8 mouse cellular contexts compared by ENCODE assay signal in genomic region chr9:81634163-81634562, GRCm38 (mm10). TPM values are rescaled to one million over a fixed set of nuclear protein-coding genes. Genes with fewer than 3 reads are reported as not detected.
DNase-seq lines count a peak whose midpoint lies in the region; ATAC-seq lines count a peak whose summit lies in the region.

No protein-coding gene starts in this region.

- H3K9me3 ChIP-seq in forebrain, embryonic 15.5 days, result no peaks in the 10 kb centered on the region
- H3K9me3 ChIP-seq in midbrain, embryonic 13.5 days, result no peaks in the 10 kb centered on the region

- peaks cover 30% of the 10 kb centered on the region for H3K4me1 ChIP-seq in forebrain, embryonic 15.5 days
- peaks cover 28% of the 10 kb centered on the region for H3K4me1 ChIP-seq in midbrain, embryonic 13.5 days (replicated peaks)

- no peaks in the 10 kb centered on the region for H3K36me3 ChIP-seq in forebrain, embryonic 15.5 days
- H3K36me3 ChIP-seq in midbrain, embryonic 13.5 days, result no peaks in the 10 kb centered on the region

- H3K4me3 ChIP-seq in forebrain, embryonic 15.5 days, result peak overlapping the region; percentile 52
- H3K4me3 ChIP-seq in midbrain, embryonic 13.5 days (replicated peaks), result peak overlapping the region; percentile 71

- no peak overlapping the region for H3K27ac ChIP-seq in forebrain, embryonic 15.5 days (replicated peaks)
- H3K27ac ChIP-seq in midbrain, embryonic 13.5 days, result no peak overlapping the region

- H3K27me3 ChIP-seq in forebrain, embryonic 15.5 days, result peaks cover 43% of the 10 kb centered on the region
- H3K27me3 ChIP-seq in midbrain, embryonic 13.5 days, result peaks cover 51% of the 10 kb centered on the region

- peak; percentile 57 for DNase-seq in heart, adult 11 months
- DNase-seq in heart, adult 18-20 months, result no peak
- DNase-seq in ES-CJ7 (ENCODE audit: low read depth, low spot score), result peak; percentile 19
- no peak for DNase-seq in adrenal gland, postnatal 36 days
- no peak for DNase-seq in spleen, postnatal 14 days (ENCODE audit: low spot score in 2 of 2)
- no peak for DNase-seq in B cell, adult 2 months

- peak overlapping the region; percentile 90 for H3K4me2 ChIP-seq in forebrain, embryonic 15.5 days (replicated peaks)
- H3K4me2 ChIP-seq in midbrain, embryonic 13.5 days (replicated peaks), result peak overlapping the region; percentile 98

- 1% methylated on average over 10 of the region's 10 CpGs for WGBS in forebrain, embryonic 15.5 days
- 1% methylated on average over 10 of the region's 10 CpGs for WGBS in midbrain, embryonic 13.5 days

- H3K9ac ChIP-seq in forebrain, embryonic 15.5 days (replicated peaks), result peak overlapping the region; percentile 22; the same call in 1 of the 2 replicates
- peak overlapping the region; percentile 69; the same call in 1 of the 2 replicates for H3K9ac ChIP-seq in midbrain, embryonic 13.5 days (replicated peaks)

- ATAC-seq in forebrain, embryonic 15.5 days (replicated peaks), result no peak
- ATAC-seq in midbrain, embryonic 13.5 days, result no peak

RNA-seq across cellular contexts. Expression of gene Htr1b, which starts 0.5 kb away (rescaled TPM):
- total RNA-seq in heart, adult 18-20 months (2021), result under 1 TPM; 0.25 to 0.64 TPM
- 1.5 and 1.6 TPM in 2 replicates for polyA plus RNA-seq in forebrain, embryonic 15.5 days (2015; fragmentation: Nextera tagmentation; extraction: Ambion mirVana)
- 1.2 and 1.3 TPM in 2 replicates for polyA plus RNA-seq in midbrain, embryonic 13.5 days (2015; fragmentation: Nextera tagmentation; extraction: Ambion mirVana)
- total RNA-seq in adrenal gland, postnatal 36 days (2021), result 10 to 100 TPM; 10.5 to 14.0 TPM

Comparison
In these comparisons a context has a peak if more than half of its experiments do, and no peak if none do; other contexts are left out.
1. DNase-seq: peak in heart, adult 11 months (single experiment) and ES-CJ7 (single experiment); none in heart, adult 18-20 months (0 of 2), adrenal gland, postnatal 36 days (0 of 2), spleen, postnatal 14 days (0 of 2) and B cell, adult 2 months (0 of 2).
2. RNA of gene Htr1b, which starts 0.5 kb away (total RNA-seq): 10.5 to 14.0 TPM in adrenal gland, postnatal 36 days; 0.25 to 0.64 TPM in heart, adult 18-20 months; every median in the first group is over 4 times any median in the second.